Mouse (Mus musculus): ENCODE measurements around the gene Sipa1l3. TPM values are rescaled to one million over a fixed set of nuclear protein-coding genes. Genes with fewer than 3 reads are reported as not detected.

Sipa1l3 gene
- polyA plus RNA-seq (2012; rRNA removed), result 3.0 and 4.8 TPM in 2 replicates

DNA sequence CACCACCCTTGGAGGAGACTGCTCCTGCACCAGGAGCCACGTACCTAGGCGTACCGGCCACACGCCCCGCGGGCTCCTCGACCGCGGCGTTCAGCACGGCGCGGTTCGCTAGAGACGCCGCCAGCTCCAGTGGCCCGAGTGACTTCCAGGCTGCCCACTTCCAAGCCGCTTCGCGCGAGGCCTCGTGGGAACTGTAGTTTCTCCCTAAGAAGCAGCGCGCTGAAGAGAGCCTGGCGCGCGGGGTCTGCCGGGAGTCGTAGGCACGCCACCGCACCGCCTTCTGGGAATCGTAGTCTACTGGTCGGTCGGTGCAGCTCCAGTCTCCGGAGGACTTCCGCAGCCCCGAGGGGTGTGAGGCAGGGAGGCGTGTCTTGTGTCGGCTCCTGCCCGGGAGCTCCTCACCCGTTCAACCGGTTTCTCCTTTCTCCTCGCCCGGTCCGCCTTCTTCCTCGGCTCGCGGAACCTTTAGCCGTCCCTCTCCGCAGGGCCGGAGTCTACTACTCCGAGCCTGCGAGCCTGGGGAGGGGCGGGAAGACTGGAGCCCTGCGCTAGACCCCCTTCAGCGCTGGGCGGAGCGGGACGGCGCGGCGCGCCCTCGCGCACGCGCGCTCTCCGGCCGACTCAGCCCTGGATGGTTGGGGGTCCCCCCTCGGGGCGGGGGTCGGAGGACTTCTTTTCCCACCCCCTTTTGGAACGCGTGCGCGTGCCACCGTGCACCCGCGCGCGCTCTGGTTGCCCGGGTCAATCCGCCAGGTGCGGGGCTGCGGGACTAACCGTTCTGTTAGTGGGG is at the start of gene Sipa1l3:
Sipa1l3 (minus strand) TSS at position 221 of the 790 bp plus-strand sequence.

DNA sequence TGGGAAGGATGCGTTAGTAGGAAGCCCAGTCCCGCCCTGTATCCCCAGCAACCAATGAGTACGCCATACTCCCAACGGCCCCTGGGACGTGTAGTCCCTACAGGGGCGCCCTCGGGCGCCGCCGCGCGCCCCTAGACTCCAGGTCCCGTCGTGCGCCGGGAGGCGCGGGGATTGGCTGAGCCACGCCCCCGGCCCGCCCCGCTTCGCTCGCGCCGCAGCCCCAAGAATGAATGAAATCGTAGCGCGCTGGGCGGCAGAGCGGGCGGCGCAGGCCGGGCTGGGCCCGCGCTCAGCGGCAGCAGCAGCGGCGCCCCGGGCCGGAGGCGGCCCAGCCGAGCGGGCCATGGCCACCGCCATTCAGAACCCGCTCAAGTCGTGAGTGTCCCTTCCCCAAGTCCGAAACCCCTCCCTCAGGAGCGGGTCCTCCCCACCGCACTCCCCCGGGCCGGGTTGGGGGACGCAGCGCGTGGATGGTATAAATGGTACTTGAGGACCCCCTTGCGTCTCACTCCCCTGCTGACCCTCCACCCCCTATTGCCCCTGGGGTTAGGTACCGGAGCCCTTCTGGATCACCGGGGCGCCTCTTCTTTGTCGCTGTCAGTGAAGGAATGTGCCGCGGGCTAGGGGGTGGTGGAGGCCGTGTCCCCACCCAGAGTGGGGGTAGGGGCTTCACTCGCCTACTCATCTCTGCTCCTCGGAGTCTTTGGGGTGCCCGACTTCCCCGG is 214.5 kb downstream of the Sipa1l3 start, which contains the start of gene Dpf1:
Dpf1 (plus strand) TSS at position 214 of the 725 bp plus-strand sequence.

DNA sequence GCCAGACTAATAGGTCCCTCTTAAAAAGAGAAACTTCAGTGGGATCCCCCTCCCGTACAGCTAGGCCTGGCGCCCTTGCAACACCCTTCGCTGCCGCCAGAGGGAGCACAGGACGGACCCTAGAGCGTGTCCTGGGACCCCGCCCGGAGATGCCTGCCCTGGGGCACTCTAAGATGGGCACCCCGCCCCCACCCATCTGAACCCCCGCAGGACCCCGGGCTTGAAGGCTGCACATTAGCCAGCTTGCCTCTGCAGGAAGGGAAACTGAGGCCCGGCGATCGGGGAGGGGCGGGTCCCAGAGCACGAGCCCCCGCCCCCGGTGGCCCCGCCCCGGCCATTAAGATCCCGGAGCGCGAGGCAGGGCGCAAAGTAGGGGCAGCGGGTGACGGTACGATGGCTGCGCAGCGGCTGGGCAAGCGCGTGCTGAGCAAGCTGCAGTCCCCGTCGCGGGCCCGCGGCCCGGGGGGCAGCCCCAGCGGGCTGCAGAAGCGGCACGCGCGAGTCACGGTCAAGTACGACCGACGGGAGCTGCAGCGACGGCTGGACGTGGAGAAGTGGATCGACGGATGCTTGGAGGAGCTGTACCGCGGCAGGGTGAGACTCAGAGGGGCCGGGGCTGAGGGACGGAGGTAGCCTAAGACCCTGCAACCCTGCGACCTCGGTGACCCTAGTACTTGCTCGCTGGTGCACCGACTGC is 229.4 kb downstream of the Sipa1l3 start, which contains the start of gene Ppp1r14a:
Ppp1r14a (plus strand) TSS at position 367 of the 697 bp plus-strand sequence.

GRCm38 (mm10) chr7:29281201-29282073 is 237.0 kb downstream of the Sipa1l3 start, which contains the start of gene Spint2:
Spint2 (minus strand) TSS chr7:29281912.

Other genes with a start within 250 kb of the Sipa1l3 start
- gene Spint2, start 236.7 kb downstream of the Sipa1l3 start, polyA plus RNA-seq (2012; rRNA removed), result 51.2 TPM in 2 replicates
- gene Ppp1r14a, start 229.3 kb downstream of the Sipa1l3 start, polyA plus RNA-seq (2012; rRNA removed), result 3.3 TPM in 2 replicates
- gene Dpf1, start 214.7 kb downstream of the Sipa1l3 start, polyA plus RNA-seq (2012; rRNA removed), result 0.31 and 0.59 TPM in 2 replicates
- not detected in 2 replicates for gene Catsperg2, start 208.4 kb upstream of the Sipa1l3 start, polyA plus RNA-seq (2012; rRNA removed)
- gene Zfp84, start 249.9 kb upstream of the Sipa1l3 start, polyA plus RNA-seq (2012; rRNA removed), result 2.9 and 3.4 TPM in 2 replicates